Mouse (Mus musculus): ENCODE measurements around the gene Tcp1.
"Not testable (repeated sequence)": the region's sequence is repeated elsewhere in the genome, so short reads cannot be mapped to it uniquely, and the experiment has no call there.

Gene Tcp1

GRCm38 (mm10) chr17:12915881-12916583 is 531 bp downstream of the Tcp1 start, which contains the start of gene Mrpl18:
TSS of gene Mrpl18 (minus strand) at chr17:12916345.
- DNase-seq (ENCODE audit: low spot score in 2 of 2), result peak; percentile 98 to 99

GRCm38 (mm10) chr17:12916588-12917380 is 1.3 kb downstream of the Tcp1 start:
- DNase-seq (ENCODE audit: low spot score in 2 of 2), result peak in 1 of 2 experiments; percentile 45

GRCm38 (mm10) chr17:12921073-12921472 is 5.6 kb downstream of the Tcp1 start:
- DNase-seq (ENCODE audit: low spot score in 2 of 2), result no peak

- DNase-seq (ENCODE audit: low spot score in 2 of 2), result no peak
Observed at GRCm38 (mm10) chr17:12925001-12925400, 9.5 kb downstream of the Tcp1 start.

- no peak for DNase-seq (ENCODE audit: low spot score in 2 of 2)
Observed at GRCm38 (mm10) chr17:12925703-12926180, 10.2 kb downstream of the Tcp1 start.

- not testable (repeated sequence) for DNase-seq (ENCODE audit: low spot score in 2 of 2)
Observed at GRCm38 (mm10) chr17:12931576-12931975, 16.1 kb downstream of the Tcp1 start.

GRCm38 (mm10) chr17:12935719-12936118 is 20.2 kb downstream of the Tcp1 start:
- no peak for DNase-seq (ENCODE audit: low spot score in 2 of 2)

GRCm38 (mm10) chr17:12937412-12937970 is 22.0 kb downstream of the Tcp1 start:
- no peak for DNase-seq (ENCODE audit: low spot score in 2 of 2)

GRCm38 (mm10) chr17:12938077-12938476 is 22.6 kb downstream of the Tcp1 start:
- no peak for DNase-seq (ENCODE audit: low spot score in 2 of 2)

- DNase-seq (ENCODE audit: low spot score in 2 of 2), result not testable (repeated sequence)
Observed at GRCm38 (mm10) chr17:12939377-12940148, 24.1 kb downstream of the Tcp1 start.

- DNase-seq (ENCODE audit: low spot score in 2 of 2), result no peak
Observed at GRCm38 (mm10) chr17:12940151-12940805, 24.8 kb downstream of the Tcp1 start, which contains the start of gene Acat3. TSS of gene Acat3 (minus strand) at chr17:12940600.

GRCm38 (mm10) chr17:12941543-12942260 is 26.2 kb downstream of the Tcp1 start:
- DNase-seq (ENCODE audit: low spot score in 2 of 2), result no peak

- no peak for DNase-seq (ENCODE audit: low spot score in 2 of 2)
Observed at GRCm38 (mm10) chr17:12942459-12943162, 27.1 kb downstream of the Tcp1 start.

- DNase-seq (ENCODE audit: low spot score in 2 of 2), result no peak
Observed at GRCm38 (mm10) chr17:12949669-12950068, 34.2 kb downstream of the Tcp1 start.

- DNase-seq (ENCODE audit: low spot score in 2 of 2), result no peak
Observed at GRCm38 (mm10) chr17:12956664-12957063, 41.2 kb downstream of the Tcp1 start.

GRCm38 (mm10) chr17:12959377-12959776 is 43.9 kb downstream of the Tcp1 start:
- not testable (repeated sequence) for DNase-seq (ENCODE audit: low spot score in 2 of 2)

- peak; percentile 89 to 94 for DNase-seq (ENCODE audit: low spot score in 2 of 2)
Observed at GRCm38 (mm10) chr17:12960331-12960873, 44.9 kb downstream of the Tcp1 start, which contains the start of gene Acat2. TSS of gene Acat2 (minus strand) at chr17:12960747.

GRCm38 (mm10) chr17:12963476-12963875 is 48.0 kb downstream of the Tcp1 start:
- no peak for DNase-seq (ENCODE audit: low spot score in 2 of 2)

- no peak for DNase-seq (ENCODE audit: low spot score in 2 of 2)
Observed at GRCm38 (mm10) chr17:12967173-12967572, 51.7 kb downstream of the Tcp1 start.

All from urinary bladder, postnatal 36 days (tissue).